Mouse (Mus musculus): ENCODE measurements around the gene Cpa3. TPM values are rescaled to one million over a fixed set of nuclear protein-coding genes. Genes with fewer than 3 reads are reported as not detected.

Gene Cpa3
- total RNA-seq (2015; ENCODE audit: low replicate concordance) (71.9 and 122 TPM in 2 replicates), total RNA-seq (2017; ENCODE audit: low replicate concordance) (21.2 and 29.3 TPM in 2 replicates)

- no peak for ATAC-seq (replicated peaks; ENCODE audit: low FRiP score, poor library complexity, severe bottlenecking)
These were observed at the start of gene Cpa3 for GRCm38 (mm10) chr3:20242050-20242449. Cpa3 (minus strand) TSS chr3:20242181.

- no peak for ATAC-seq (replicated peaks; ENCODE audit: low FRiP score, poor library complexity, severe bottlenecking)
These were observed 49.4 kb upstream of the Cpa3 start for GRCm38 (mm10) chr3:20291370-20291769.

DNA sequence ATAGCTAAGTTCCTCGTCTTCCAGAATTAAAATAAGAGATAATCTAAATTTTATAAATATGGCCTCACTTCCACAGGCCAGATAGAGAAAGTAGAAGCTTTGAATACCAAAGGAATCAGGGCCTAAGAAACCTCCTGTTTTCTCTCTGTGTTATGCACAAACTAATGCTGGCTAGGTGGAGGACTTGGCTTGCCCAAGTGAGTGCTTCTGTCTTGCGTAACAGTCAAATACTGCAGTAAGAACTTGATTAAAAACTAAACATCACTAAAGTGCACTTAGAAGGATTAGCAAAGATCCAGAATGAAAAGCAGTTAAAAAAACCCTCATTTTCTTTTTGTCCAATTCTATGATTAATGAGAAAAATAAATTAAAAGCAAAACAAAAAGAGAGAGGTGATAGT, 46.8 kb upstream of the Cpa3 start:
- no peak for ATAC-seq (replicated peaks; ENCODE audit: low FRiP score, poor library complexity, severe bottlenecking)

- no peak for ATAC-seq (replicated peaks; ENCODE audit: low FRiP score, poor library complexity, severe bottlenecking)
These were observed 39.8 kb upstream of the Cpa3 start for GRCm38 (mm10) chr3:20281796-20282195.

- ATAC-seq (replicated peaks; ENCODE audit: low FRiP score, poor library complexity, severe bottlenecking) = no peak
These were observed 33.7 kb upstream of the Cpa3 start, which contains the start of gene Cpb1 for GRCm38 (mm10) chr3:20275633-20276032. Cpb1 (minus strand) TSS chr3:20275733.

DNA sequence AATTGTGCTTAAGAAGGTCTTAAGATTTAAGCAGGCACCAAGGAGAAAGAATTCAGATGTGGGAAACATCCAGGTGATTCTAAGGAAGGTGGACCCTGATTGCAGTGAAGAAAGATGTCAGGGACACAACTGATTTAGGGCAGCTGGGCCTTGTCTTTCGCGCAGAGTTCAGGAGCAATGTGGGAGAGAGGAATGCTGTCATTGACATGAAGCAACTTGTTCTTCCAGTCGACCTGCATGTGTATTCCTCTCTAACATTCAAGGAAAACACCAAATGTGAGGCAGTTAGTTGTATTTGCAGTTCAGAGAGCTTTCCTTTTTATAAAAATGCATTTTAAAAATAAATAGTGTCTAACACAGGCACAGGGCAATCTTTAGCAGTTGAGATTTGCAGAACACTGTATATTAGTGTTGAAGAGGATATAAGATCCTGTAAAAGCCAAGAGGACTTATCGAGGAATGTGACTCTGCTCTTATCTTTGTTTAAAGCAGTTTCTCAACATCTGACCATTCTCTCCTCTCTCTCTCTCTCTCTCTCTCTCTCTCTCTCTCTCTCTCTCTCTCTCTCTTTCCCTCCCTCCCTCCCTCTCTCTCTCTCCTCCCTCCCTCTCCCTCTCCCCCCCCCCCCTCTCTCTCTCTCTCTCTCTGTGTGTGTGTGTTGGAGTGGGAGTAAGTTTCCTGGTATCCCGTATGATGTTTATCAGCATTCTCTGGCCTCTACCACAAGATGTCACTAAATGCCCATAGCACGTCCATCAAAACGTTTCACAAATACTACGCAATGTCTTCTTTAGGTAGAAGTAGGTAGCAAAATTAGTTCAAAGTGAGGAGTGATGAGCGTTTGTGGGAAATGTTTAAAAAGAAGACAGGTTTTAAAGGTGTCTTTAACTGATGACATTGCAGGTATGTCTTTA, 12.8 kb upstream of the Cpa3 start:
- no peak for ATAC-seq (replicated peaks; ENCODE audit: low FRiP score, poor library complexity, severe bottlenecking)

- ATAC-seq (replicated peaks; ENCODE audit: low FRiP score, poor library complexity, severe bottlenecking) = no peak
These were observed 1.9 kb upstream of the Cpa3 start for GRCm38 (mm10) chr3:20243913-20244312.

DNA sequence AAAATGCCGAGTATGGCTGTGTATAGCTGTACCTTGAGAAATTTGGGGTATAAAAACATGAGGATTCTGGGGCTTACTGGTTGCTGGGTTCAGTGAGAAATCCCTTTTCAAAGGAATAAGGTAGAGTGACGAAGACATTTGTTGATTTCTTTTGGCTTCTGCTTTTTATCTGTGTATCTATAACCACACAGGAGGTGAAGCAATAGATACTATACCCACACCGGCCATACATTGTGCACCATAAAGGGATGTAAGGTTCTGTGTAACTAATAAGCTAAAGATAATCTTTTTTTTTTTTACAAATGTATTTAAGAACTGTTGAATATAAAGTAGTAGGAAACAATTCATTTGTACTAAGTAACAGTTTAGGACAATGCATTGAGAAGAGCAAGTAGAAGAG, 2.2 kb downstream of the Cpa3 start:
- no peak for ATAC-seq (replicated peaks; ENCODE audit: low FRiP score, poor library complexity, severe bottlenecking)

GRCm38 (mm10) chr3:20236965-20237364, 5.0 kb downstream of the Cpa3 start:
- ATAC-seq (replicated peaks; ENCODE audit: low FRiP score, poor library complexity, severe bottlenecking) = no peak

DNA sequence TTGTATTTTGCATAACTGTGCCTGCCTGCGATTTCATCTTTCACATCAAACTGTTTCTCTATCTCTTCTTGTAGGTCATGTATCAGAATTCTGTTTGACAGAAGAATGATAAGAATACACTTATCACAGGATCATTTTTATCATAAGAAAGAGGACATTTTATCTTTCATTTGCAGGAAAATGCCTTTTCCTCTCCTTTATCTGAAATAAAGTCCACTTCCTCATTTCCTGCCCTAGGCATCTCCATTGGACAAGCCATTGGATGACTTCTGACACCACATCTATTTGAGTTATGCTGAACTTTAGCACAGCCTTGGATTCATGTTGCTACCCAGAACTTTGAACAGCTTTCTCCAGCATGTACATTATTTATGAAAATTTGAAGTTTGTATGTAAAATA, 13.0 kb downstream of the Cpa3 start:
- ATAC-seq (replicated peaks; ENCODE audit: low FRiP score, poor library complexity, severe bottlenecking) = no peak

DNA sequence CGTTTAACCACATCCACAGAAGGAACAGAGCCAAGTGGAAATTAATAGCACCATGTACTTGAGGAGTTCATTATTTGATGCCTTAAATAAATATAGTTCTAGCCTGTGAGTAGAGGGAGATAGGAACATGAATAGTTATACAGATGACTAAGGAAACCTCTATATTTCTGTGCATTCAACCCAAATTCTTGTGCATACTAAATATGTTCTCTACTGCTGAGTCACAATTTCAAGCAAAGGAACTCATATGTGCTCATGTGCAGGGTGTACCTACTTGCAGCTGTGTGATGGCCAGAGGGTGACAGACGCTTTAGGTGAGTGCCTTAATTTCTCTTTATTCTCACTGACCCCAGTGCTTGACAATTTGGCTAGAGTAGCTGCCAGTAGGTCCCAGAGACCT, 16.6 kb downstream of the Cpa3 start:
- ATAC-seq (replicated peaks; ENCODE audit: low FRiP score, poor library complexity, severe bottlenecking) = no peak

- ATAC-seq (replicated peaks; ENCODE audit: low FRiP score, poor library complexity, severe bottlenecking) = no peak
These were observed 18.9 kb downstream of the Cpa3 start for GRCm38 (mm10) chr3:20222926-20223698.

DNA sequence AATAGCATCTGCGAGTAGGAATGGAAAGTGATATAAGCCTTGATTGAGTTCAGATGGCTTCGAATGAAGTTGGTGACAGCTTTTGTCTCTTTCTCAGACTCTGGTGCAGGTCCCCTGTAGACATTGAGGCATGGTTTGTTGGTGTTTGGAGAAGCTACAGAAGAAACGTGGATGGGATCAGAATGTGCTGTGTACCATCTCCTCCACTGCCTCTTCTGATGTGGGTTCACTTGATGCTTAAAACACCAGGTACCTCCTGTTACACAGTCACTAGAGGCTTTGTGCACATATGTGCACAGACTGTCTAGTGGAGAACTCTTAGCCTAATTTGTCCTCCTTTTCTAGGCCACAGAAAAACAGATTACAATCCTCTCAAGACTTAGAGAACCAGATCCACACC, 19.8 kb downstream of the Cpa3 start:
- no peak for ATAC-seq (replicated peaks; ENCODE audit: low FRiP score, poor library complexity, severe bottlenecking)

DNA sequence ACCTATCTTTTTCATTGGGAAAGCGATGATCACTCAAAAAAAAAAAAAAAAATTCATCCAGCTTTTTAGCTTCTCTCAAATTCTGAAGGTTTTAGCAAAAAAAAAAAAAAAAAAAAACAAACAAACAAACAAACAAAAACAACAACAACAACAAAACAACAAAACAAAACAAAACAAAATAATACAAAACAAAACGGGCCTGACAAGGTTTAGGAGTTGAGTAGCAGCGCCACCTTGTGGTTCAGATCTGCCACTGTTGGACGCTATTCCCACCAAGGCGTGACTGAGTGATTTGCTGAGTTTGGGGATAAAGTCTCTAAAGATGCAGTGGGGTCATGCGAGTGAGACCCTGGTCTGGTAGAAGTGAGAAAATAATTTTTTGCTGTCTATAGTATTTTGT, 43.1 kb downstream of the Cpa3 start:
- ATAC-seq (replicated peaks; ENCODE audit: low FRiP score, poor library complexity, severe bottlenecking) = peak; percentile 67; the same call in 1 of the 2 replicates

DNA sequence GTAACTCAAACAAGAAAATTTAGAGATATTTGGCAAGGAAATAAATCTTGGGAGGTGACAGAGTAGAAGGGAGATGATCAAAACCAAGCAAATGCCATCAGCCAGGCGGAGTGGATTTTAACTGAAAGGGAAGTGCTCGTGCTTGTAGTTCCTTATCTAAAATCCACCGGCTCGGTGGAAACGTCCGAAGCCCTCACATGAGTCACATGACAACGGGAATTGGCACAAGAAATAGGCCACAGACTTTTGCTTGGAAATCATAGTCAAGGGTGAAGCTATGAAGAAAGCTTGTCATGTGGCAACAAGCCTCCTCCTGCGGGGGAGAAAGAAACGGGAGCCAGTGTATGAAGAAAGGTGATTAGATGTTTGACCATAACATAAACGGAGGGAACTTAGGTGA, 44.1 kb downstream of the Cpa3 start:
- no peak for ATAC-seq (replicated peaks; ENCODE audit: low FRiP score, poor library complexity, severe bottlenecking)

DNA sequence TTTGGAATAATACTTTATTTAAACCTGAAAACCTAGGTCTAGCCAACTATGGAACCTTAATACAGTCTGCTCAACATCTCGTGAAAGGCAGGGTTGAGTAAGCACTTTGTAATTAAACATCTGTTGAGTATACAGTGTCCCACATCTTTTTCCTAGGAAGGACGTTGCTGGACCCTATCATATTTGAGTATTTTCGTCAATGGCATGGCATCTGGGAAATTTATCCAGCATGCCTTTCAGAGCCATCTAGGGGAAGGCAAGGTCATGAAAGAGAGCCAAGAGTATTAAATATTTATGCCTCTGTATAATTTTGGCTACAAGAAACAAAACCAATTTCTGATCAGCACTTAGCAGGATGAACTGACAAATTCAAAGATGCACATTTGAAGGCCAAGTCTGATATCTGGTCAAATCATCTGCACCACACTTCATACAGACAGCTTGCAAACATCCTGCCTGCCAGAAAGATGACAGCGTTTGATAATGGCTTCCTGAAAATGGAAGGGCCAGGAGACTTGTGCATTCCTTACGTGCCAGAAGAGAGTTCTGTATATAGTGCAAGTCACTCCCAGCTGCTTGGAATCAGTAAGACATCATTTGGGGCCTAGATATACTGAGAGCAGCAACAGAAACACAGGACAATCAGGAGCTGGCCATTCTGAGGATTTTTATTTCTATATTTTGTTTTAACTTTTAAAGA, 52.9 kb downstream of the Cpa3 start:
- ATAC-seq (replicated peaks; ENCODE audit: low FRiP score, poor library complexity, severe bottlenecking) = no peak

GRCm38 (mm10) chr3:20172394-20172793, 69.6 kb downstream of the Cpa3 start:
- no peak for ATAC-seq (replicated peaks; ENCODE audit: low FRiP score, poor library complexity, severe bottlenecking)

DNA sequence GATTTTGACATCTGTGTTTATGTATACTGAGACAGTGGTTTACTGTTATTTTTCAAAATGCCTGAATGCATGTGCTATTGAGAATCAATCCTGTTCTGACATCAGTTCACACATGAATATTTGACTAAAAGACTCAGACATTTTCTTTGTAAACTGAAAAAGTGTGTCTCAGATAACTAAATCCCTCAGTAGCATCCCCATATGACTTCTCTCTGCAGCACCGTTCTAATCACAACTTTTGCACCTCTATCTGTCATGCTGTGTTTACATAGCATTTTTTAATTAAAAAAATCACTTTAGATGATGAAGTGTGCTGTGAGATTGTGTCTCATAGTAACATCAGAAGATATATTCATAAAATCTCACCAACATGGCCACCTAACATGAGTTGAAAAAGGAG, 74.5 kb downstream of the Cpa3 start:
- no peak for ATAC-seq (replicated peaks; ENCODE audit: low FRiP score, poor library complexity, severe bottlenecking)

Measured in erythroblast, adult 5-6 weeks (primary cell).